Mouse (Mus musculus): Measurements from ENCODE around the gene Cmtm7.

GRCm38 (mm10) chr9:114810837-114811236 is 29.2 kb upstream of the Cmtm7 start:
- TF ChIP-seq CTCF (IDR thresholded peaks at IDR 0.05; ENCODE audit: borderline replicate concordance, control insufficient read depth, extremely low read depth, insufficient read depth, low read length, poor library complexity) (no peak), POLR2A (IDR thresholded peaks at IDR 0.05; ENCODE audit: control insufficient read depth, extremely low read depth, insufficient read depth, low read length, poor library complexity) (no peak)
